Mouse (Mus musculus) cortical plate, adult 2 months (tissue): Measurements from ENCODE around the gene Chrm1. TPM values are rescaled to one million over a fixed set of nuclear protein-coding genes. Genes with fewer than 3 reads are reported as not detected.

ENCODE experiments used
- H3K27ac ChIP-seq: fragments of 200-500 bp; 2 replicates; pipeline ENCODE4 v1.5.1; 2012; ENCODE audit warnings: low read length, control low read depth, inconsistent platforms; ENCODE audit not compliant: insufficient read depth
- H3K4me1 ChIP-seq: fragments of 200-500 bp; 2 replicates; pipeline ENCODE4 v1.6.1; 2011; ENCODE audit warnings: low read length; ENCODE audit not compliant: control insufficient read depth, insufficient read depth
- H3K4me3 ChIP-seq: fragments of 200-500 bp; 2 replicates; pipeline ENCODE4 v1.5.1; 2011; ENCODE audit warnings: mild to moderate bottlenecking, low read length, control low read depth; ENCODE audit not compliant: insufficient read depth
- CTCF ChIP-seq: fragments of 200-500 bp; IDR thresholded peaks from 2 replicates; pipeline ENCODE4 v1.5.1; 2011; ENCODE audit warnings: mild to moderate bottlenecking, control low read depth, low read length; ENCODE audit not compliant: insufficient read depth; ENCODE audit errors: extremely low read depth
- POLR2A ChIP-seq: fragments of 200-500 bp; IDR thresholded peaks from 2 replicates; pipeline ENCODE4 v1.6.1; 2011; ENCODE audit warnings: mild to moderate bottlenecking, low read length, control low read depth; ENCODE audit not compliant: insufficient read depth; ENCODE audit errors: extremely low read depth
- polyA plus RNA-seq: library from polyadenylated mRNA; depleted of rRNA; stranded (reverse); fragments of >200 nt; gene quantifications from 2 replicates; pipeline ENCODE4 v1.2.3, GENCODE M21; 2012

Chrm1 gene
- polyA plus RNA-seq, 1 experiment: 109 TPM

DNA sequence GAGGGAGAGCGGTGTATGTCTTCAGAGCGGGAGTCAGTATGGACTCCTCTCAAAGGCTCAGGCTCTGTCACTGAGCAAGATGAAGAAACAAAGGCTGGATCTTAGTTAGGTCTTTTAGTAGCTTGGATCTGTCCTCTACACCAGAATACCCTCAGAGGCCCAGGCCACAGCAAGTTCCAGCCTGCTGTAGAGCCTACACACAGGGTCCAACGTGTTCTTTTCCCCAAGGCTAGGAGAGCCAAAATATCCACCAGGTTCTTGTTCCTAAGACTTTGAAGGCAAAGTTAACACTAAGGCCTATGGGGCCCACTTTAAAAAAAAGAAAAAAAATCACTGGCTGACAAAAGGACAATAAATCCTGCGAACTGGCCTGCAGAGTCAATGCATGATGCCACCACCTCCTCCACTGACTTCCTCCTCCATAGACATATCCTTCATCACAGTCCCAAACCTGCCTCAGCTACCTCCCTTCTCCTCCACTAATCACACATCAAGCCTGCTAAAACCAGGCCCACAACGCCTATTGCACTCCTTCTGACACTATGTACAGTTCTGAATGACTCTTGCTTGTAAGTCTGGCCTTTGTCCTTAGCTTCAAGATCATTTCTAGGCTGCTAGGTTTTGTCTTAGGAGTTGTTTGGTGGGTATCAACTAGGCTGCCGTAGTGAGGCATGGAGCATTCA, 41.6 kb downstream of the Chrm1 start:
- no peak overlapping the region for H3K27ac ChIP-seq
- H3K4me1 ChIP-seq: no peaks in the 10 kb centered on the region
- TF ChIP-seq POLR2A (no peak), CTCF (no peak)
- no peak overlapping the region for H3K4me3 ChIP-seq

DNA sequence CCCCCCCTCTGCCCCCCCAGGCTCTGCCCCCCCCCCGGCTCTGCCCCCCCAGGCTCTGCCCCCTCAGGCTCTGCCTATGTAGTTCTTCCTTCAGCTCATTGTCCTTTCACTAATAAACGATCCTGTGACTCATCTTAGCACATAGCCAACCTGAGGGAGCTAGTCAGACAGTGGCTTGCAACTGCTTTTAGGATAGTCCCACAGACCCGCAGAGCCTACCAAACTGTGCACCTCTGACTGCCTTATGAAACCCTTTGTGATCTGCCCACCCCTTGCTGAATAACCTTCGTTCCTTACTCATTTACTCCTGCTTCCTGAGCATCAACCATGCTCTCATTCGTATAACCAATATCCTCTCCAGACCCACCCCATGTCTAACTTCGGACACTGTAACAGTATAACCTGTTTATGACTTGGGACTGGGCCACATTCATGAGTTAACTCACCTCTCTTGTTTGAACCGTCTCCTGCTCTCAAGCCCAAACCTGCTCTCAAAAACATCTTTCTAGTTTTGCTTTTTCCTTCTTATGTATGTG, 42.6 kb downstream of the Chrm1 start:
- H3K4me3 ChIP-seq: no peak overlapping the region
- H3K27ac ChIP-seq: no peak overlapping the region
- no peak for TF ChIP-seq POLR2A
- no peak for TF ChIP-seq CTCF
- H3K4me1 ChIP-seq: peaks cover 2% of the 10 kb centered on the region; the same call in 1 of the 2 replicates

DNA sequence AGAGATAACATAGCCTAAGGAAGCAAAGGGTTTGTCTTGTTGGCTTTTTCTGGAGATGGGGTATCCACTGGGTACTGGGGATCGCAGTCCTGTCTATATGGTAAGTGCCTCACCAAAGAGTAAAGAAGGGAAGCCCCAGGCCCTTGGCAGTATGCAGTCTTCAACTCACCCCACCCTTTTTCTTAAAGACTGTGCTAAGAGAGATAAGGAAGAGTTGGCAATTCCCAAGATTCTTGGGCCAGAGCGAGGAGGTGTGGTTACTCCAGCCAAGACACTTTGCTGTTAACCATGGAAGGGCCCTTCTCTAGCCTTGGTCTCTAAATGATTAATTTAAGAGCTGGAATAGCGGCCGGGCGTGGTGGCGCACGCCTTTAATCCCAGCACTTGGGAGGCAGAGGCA, 43.3 kb downstream of the Chrm1 start:
- Histone ChIP-seq H3K27ac (no peak overlapping the region), H3K4me3 (no peak overlapping the region), H3K4me1 (peaks cover 6% of the 10 kb centered on the region; the same call in 1 of the 2 replicates)
- TF ChIP-seq CTCF: no peak
- TF ChIP-seq POLR2A: no peak

DNA sequence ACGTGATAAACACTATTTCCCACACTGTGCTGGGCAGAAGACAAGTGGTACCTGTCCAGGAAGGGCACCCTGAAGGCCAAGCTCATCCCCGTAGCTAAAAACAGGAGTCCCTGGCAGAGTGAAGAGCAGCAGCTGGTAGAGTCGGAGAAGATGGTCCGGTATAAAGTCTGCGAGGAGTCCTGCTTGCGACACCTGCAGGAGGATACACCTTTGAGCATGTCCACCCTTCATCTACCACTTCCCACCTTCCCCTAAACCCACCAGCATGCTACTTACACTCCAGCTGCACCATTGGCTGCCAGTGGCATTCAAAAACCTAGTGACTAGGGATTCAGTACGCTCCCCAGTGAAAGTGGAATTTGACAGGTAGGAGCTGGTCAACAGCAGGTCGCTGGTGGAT, 45.4 kb downstream of the Chrm1 start:
- Histone ChIP-seq H3K4me3 (no peak overlapping the region), H3K27ac (no peak overlapping the region), H3K4me1 (peaks cover 8% of the 10 kb centered on the region; the same call in 1 of the 2 replicates)
- TF ChIP-seq POLR2A (no peak), CTCF (no peak)

DNA sequence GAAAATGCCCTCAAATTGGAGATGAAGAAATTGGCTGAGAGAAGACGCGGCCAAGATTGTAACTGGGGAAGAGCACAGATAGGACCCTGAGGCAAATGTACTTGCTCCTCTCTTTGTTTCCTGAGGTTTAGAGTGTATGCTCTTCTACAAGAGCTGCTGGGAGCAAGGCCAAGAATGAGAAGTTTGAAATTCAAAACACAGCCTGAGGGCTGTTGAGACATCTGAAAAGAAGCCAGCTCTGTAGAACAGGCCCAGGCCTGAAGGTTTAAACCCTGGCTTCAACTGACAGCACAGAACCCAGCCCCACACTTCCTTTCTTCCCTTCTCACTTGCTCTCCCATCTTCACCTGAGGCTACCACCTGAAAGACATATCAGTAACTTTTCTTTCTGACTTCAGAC, 46.5 kb downstream of the Chrm1 start:
- H3K27ac ChIP-seq: 0 out of 2 replicates have a peak overlapping the region, but pooled peaks have one; percentile 23
- peaks cover 10% of the 10 kb centered on the region; the same call in 1 of the 2 replicates for H3K4me1 ChIP-seq
- no peak overlapping the region for H3K4me3 ChIP-seq
- TF ChIP-seq POLR2A (no peak), CTCF (no peak)

DNA sequence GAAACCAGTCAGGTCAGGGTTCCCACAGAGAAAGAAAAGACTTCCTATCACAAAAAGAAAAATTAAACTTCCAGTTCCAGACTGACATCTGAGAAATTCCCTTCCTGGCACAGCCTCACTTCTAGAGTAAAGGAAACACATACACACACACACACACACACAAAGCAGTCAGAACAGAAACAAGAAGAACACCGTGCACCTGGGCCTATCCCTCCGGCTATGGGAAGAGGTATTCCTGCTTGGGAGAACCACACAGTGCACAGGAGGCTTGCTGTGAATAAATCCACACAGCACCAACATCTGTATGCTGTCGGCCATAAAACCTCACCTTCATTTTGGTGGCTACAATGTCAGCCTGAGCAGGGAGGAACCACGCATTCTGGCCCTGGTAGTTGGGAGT, 47.9 kb downstream of the Chrm1 start:
- Histone ChIP-seq H3K4me3 (peak overlapping the region; percentile 97; the same call in 1 of the 2 replicates), H3K4me1 (peaks cover 10% of the 10 kb centered on the region; the same call in 1 of the 2 replicates), H3K27ac (0 out of 2 replicates have a peak overlapping the region, but pooled peaks have one; percentile 4)
- no peak for TF ChIP-seq CTCF
- no peak for TF ChIP-seq POLR2A

DNA sequence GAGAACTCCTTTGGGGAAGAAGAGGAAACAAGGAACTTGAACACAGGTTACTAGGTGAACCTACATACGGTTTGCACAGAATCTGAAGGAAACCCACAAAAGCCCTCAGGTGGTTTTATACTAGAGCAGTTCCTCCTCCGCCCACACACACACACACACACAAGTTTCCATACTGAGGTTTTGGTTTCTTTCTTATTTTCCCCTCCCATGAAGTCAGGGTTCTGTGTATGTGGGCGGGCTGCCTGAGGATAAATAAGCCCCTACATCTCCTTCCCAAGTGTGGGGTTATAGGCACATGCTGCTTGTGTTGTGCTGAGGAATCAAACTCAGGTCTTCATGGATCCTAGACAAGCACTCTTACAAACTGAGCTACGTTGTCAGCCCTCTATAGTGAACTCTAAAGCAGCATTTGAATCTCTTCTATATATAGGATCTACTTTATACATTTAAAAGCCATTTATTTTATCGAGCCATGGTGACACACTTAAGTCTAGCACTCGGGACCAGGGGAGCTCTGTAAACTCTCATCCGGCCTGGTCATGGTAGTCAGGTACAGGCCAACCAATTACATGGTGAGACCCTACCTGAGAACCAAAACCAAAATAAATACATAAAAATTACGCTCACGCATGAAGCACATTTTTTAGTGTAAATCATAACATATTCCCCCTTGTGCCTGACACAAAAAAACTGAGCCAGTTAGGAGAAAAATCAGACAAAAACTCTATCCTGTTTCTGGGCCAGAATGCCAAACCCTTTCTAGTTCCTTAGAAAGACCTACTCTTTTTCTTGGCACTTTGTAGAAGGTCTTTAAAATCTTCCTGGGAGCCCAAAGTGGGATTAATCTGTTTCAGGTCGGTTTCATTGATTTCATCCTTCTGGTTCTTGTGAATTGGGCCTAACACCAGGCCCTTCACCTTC, 48.6 kb downstream of the Chrm1 start:
- Histone ChIP-seq H3K4me3 (peak overlapping the region; percentile 97), H3K4me1 (peaks cover 10% of the 10 kb centered on the region; the same call in 1 of the 2 replicates), H3K27ac (peak overlapping the region; percentile 4)
- TF ChIP-seq CTCF: no peak
- no peak for TF ChIP-seq POLR2A

DNA sequence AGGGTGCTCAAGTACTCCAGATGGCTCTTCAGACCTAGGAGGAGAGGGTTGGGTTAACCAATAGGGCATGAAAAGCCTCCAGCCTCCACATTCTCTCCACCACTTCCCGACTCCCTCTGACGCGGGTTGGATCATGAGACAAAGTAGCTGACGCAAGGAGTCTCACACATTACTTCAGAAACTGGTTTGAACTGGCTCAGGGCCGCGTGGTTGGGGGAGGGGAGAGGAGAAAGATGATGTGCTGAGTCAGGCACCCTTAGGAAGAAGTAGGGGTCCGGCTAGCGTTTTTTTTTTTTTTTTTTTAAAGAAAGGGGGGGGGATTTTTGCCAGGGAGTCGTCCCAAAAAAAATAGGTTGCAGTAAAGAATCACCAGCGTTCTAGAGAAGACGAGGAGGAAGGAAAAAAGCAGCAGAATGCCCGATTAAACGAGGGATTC, 49.3 kb downstream of the Chrm1 start:
- peak overlapping the region; percentile 93 for H3K27ac ChIP-seq
- H3K4me3 ChIP-seq: peak overlapping the region; percentile 97
- TF ChIP-seq CTCF: no peak
- TF ChIP-seq POLR2A: 0 out of 2 replicates have a peak, but pooled peaks have one; percentile 17
- peaks cover 10% of the 10 kb centered on the region; the same call in 1 of the 2 replicates for H3K4me1 ChIP-seq

DNA sequence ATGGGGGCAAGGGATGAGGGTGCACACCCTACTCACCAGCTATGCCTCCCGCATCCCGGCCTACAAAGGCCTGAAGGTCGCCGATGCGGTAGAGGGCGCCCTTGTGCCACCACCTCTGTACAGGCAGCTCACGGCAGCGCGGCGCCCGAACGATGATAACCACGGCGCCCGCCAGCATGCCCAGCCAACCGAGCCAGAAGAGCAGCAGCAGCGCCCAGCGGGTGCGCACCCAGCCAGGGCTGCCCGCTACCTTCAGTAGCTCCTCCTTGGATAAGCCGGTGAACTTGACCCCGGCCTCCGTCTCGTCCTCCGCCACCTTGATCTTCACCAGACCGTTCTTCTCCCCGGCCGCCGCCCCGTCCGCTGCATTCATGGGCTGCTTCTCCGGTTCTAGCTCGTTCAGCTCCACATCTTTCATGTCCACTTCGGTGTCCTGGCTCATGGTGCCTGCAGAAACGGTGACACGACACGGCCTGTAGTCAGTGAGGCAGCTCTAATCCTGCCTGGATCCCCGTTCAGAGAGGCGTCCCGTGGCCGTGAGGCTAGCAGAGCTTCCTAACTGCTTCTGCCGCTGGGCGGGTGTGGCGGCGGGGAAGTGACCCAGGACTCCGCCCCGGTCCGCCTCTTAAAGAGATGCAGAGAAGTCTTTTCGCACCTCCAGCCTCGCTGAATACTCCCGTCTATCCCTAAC, 49.9 kb downstream of the Chrm1 start:
- H3K4me1 ChIP-seq: peaks cover 10% of the 10 kb centered on the region; the same call in 1 of the 2 replicates
- peak overlapping the region; percentile 97 for H3K4me3 ChIP-seq
- peak overlapping the region; percentile 93 for H3K27ac ChIP-seq
- TF ChIP-seq CTCF: peak; percentile 32; the same call in 1 of the 2 replicates
- TF ChIP-seq POLR2A: peak; percentile 91
